Mouse (Mus musculus) heart, adult 2 months (tissue): ENCODE measurements around the gene Prdm15.

Source experiments
- CTCF ChIP-seq: fragments of 200-600 bp; IDR thresholded peaks from 2 replicates; pipeline ENCODE4 v1.8.1; 2022; ENCODE audit warnings: antibody characterized with exemption, mild to moderate bottlenecking, moderate library complexity
- EP300 ChIP-seq: fragments of 200-500 bp; IDR thresholded peaks from 2 replicates; pipeline ENCODE4 v1.6.1; 2011; ENCODE audit warnings: low read depth, low read length, control low read depth; ENCODE audit not compliant: insufficient read depth
- POLR2A ChIP-seq: fragments of 200-500 bp; IDR thresholded peaks from 2 replicates; pipeline ENCODE4 v1.6.1; 2011; ENCODE audit warnings: mild to moderate bottlenecking, low read depth, low read length, control low read depth; ENCODE audit not compliant: insufficient read depth

GRCm38 (mm10) chr16:97766501-97766900 is 85.1 kb downstream of the Prdm15 start:
- TF ChIP-seq CTCF, result no peak
- no peak for TF ChIP-seq EP300
- no peak for TF ChIP-seq POLR2A
